Mouse (Mus musculus) myocyte (in vitro differentiated cells): ENCODE data around the gene Ldlrad3.

ENCODE experiments used
- E2F4 ChIP-seq: IDR thresholded peaks from one replicate; pipeline ENCODE4 v1.6.1; 2011; ENCODE audit warnings: mild to moderate bottlenecking, control low read depth, moderate library complexity; ENCODE audit not compliant: insufficient read depth
- MAX ChIP-seq: IDR thresholded peaks from one replicate; pipeline ENCODE4 v1.6.1; 2011; ENCODE audit warnings: low read depth, mild to moderate bottlenecking, control low read depth
- MYOG ChIP-seq, 3 experiments: IDR thresholded peaks; one replicate each; pipeline ENCODE4 v1.6.1; 2011; ENCODE audit warnings: control low read depth in 2 of 3, low read depth in 2 of 3, mild to moderate bottlenecking in 2 of 3; ENCODE audit not compliant: insufficient read length in 2 of 3, control insufficient read depth in 1 of 3, insufficient read depth in 1 of 3
- POLR2A ChIP-seq: IDR thresholded peaks from one replicate; pipeline ENCODE4 v1.6.1; 2011; ENCODE audit warnings: low read depth, mild to moderate bottlenecking, control low read depth, moderate library complexity; ENCODE audit not compliant: insufficient read length
- TCF12 ChIP-seq: IDR thresholded peaks from one replicate; pipeline ENCODE4 v1.6.1; 2011; ENCODE audit warnings: mild to moderate bottlenecking, control low read depth; ENCODE audit not compliant: poor library complexity, insufficient read depth, severe bottlenecking
- TCF3 ChIP-seq: IDR thresholded peaks from one replicate; pipeline ENCODE4 v1.6.1; 2011; ENCODE audit warnings: low read depth, control low read depth; ENCODE audit not compliant: insufficient read length
- USF1 ChIP-seq: IDR thresholded peaks from one replicate; pipeline ENCODE4 v1.6.1; 2011; ENCODE audit warnings: low read depth, mild to moderate bottlenecking, control low read depth, moderate library complexity

- TF ChIP-seq TCF12 (no peak), POLR2A (no peak), TCF3 (no peak), MAX (no peak), USF1 (no peak), E2F4 (no peak), MYOG (IDR thresholded peaks at IDR 0.05; ENCODE audit: control insufficient read depth in 1 of 3, insufficient read depth in 1 of 3, insufficient read length in 2 of 3, low read depth in 2 of 3) (no peak)
Measured at GRCm38 (mm10) chr2:102011311-102011975, 174.7 kb downstream of the Ldlrad3 start.
